Mouse (Mus musculus): Measurements from ENCODE around the gene Rfx7.

Gene Rfx7

GRCm38 (mm10) chr9:72531996-72532380, at the start of gene Rfx7:
Gene Rfx7, plus strand, starts transcription at chr9:72532240.
- peak in 1 of 2 experiments; percentile 61 for DNase-seq (ENCODE audit: low spot score in 2 of 2)

DNA sequence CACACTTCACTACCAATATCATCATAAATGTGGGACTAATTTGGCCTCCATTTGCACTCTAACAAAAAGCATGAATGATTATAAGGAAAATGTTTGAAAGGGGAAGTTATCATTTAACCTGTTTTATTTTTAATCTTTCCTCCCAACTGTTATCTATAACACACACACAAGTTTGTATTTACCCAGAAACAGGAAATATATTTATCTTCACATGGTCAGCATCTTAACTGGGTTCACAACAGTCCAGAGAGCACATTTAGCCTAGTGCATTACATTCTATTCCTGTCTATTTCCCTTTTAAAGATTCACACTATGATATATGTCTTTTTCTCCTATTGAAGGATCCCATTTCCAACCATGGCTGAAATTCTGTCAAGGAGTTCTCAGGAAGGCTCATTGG, 43.5 kb upstream of the Rfx7 start:
- no peak for DNase-seq (ENCODE audit: low spot score in 2 of 2)

DNA sequence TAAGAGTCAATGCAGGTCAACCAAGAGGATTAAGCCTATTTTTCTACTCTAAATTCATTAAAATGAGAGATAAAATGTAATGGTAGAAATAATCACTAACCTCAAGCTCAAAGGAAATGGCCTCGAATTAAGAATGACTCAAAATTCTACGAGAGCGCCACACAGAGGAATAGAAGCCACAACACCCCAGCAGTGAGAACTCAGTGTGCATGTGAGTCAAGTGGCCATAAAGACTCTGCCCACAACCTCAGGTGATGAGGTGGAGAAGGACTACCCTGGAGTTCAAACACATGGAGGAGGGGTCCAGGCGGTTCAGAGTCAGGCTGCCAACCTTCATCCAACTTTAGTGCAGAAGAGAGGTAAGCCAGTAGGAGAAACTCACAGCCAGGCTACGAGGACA, 42.9 kb upstream of the Rfx7 start:
- no peak for DNase-seq (ENCODE audit: low spot score in 2 of 2)

GRCm38 (mm10) chr9:72491559-72492193, 40.4 kb upstream of the Rfx7 start:
- DNase-seq (ENCODE audit: low spot score in 2 of 2) = peak; percentile 86 to 88

DNA sequence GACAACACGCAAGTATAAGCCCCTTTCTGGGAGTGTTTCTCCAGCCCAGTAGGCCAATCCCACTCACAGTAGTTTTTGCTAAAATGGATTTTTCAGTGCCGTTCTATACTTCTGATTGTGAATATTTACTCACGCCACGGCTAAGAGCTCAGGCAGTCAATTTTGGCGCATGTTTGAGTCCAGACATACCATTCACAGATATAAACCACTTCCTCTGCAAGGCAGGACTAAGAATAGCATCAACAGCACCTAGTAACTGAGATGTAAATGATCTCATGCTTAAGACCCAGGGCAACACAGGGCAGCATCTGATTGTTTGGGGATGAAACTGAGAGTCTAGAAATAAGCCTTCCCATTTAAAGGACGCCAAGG, 39.9 kb upstream of the Rfx7 start, which contains the start of gene Tex9:
Tex9 (minus strand) TSS at position 19 of the 372 bp plus-strand sequence.
- no peak for DNase-seq (ENCODE audit: low spot score in 2 of 2)

DNA sequence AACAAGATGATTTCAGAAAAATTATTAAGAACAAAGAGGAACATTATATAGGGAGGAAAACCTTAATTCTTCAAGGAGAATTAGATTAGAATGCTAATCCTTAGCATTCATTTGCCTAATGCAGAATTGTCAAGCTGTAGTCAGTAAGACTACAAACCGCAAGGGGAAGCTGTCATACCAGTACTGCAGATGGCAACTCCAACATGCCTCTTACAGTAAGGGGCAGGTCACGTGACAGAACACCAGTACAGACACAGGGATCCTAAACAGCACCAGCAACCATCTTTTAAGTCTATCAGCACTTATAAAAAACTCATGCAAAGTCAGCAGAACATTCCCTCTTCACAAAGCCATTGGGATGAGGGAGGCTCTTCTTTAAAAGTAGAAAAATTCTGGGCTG, 38.6 kb upstream of the Rfx7 start:
- DNase-seq (ENCODE audit: low spot score in 2 of 2) = peak; percentile 62 to 66

DNA sequence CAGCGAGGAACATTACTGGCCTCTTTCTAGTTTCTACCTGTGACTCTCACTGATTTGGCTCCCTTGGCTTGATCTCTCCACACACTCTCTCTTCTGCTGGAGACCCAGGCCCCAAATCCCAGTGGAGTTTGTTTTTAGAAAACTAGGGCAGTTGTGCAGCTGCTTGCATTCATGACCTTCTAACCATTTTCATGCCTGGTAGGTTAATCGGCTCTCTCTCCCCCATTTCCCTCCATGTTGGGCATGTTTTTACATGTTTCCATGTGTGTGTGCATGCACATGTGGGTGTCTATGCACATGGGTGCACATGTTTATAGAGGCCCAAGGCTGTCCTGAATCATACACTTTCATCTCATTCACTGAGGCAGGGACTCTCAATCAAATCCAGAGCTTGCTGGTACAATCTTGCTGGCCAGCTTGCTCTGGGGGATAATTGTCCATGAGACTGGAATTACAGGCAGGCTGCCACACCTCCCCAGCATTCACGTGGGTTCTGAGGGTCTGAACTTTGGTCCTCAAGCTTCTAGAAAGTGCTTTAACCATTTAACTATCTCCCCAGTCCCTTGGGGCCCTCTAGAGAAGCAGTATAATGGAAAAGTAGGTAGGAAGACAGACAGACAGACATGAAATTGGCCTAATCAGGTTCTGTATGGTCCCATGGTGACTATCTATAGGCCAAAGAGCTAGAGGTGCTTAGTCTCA, 37.9 kb upstream of the Rfx7 start:
- no peak for DNase-seq (ENCODE audit: low spot score in 2 of 2)

DNA sequence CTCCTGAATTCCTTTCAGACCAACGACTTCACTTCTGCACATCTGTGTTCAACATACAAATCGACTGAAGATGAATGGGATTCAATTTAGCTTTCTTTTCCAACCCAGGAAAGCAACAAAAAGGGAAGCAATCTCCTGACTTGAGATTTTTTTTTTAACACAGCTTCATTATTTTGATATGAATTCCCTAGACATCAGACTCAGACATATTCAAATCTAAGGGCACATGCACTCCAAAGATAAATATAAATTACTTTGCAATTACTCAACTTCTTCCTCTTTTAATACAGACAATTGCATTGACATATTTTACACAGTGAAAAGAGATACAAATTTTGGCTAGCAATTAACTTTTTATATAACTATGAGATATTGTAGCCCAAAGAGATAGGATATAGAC, 35.3 kb upstream of the Rfx7 start:
- no peak for DNase-seq (ENCODE audit: low spot score in 2 of 2)

DNA sequence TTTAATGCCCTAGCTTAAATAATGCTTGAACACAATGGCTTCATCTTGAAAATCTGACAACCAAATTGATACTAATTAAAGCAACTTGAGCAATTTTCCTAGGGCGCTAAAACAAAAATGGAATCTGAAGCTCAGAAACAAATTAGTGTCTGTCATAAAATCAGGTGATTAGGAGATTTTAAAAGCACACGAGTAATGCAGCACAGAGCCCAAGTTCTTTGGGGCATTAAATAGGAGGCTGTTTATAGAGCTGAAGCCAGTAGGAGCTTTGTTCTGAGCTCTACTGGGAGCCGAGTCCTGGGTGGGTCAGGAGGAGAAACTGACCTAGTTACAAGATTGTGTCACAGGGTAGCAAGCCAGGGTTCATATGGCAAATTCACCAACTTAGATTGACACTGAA, 34.9 kb upstream of the Rfx7 start:
- DNase-seq (ENCODE audit: low spot score in 2 of 2) = no peak

DNA sequence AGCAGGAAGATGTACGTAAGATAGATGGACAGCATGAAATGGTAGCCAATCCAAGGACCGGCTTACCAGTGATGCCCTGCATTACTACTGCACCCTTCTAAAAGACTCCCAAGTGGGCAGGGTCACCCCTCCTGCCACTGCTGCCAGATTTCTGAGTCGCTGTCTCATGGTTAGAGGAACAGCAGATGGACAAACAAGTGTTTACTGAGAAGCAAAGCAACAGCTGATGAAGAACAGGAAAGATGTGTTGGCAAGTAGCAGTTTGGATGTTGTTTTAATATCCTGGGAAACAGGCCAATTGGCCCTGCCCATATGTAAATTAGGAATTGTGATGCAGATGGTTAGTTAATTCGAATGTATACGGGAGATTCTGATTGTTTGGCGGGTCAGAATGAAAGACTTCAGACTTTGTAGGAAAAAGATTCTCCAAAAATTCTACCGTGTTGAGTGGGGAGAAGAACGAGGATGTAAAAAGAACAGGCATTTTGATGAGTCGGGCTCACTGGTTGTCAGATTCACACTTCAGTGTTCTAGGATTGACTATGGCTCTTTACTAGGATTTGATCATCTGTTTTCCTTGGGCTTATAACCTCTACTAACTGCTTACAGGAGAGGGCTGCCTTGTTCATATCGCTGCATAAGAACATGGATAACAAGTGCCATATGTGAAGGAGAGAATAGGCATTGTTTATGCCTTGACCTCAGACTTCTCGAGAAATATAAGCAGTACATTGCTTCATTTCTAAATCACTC, 19.6 kb upstream of the Rfx7 start:
- DNase-seq (ENCODE audit: low spot score in 2 of 2) = no peak

- DNase-seq (ENCODE audit: low spot score in 2 of 2) = no peak
These were observed 16.7 kb upstream of the Rfx7 start for GRCm38 (mm10) chr9:72515366-72515765.

- no peak for DNase-seq (ENCODE audit: low spot score in 2 of 2)
These were observed 12.8 kb upstream of the Rfx7 start for GRCm38 (mm10) chr9:72519246-72519645.

DNA sequence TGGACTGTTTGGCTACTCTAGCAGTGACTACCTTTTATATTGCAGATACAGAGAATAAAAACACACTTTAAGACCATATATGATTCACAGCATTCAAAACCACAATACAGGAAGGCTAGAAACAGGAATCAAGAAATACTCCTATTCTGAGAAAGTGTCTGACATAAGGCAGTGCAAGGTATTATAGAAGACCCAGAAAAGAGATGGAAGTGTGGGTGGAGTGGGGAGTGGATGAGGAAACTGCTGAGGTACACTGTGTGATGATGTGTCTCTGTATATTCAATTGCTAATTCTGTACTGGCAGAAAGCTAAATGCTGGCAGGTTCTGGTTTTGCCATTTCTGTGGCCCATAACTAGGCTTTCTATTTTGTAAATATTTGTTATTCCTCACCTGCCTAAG, 11.2 kb upstream of the Rfx7 start:
- no peak for DNase-seq (ENCODE audit: low spot score in 2 of 2)

DNA sequence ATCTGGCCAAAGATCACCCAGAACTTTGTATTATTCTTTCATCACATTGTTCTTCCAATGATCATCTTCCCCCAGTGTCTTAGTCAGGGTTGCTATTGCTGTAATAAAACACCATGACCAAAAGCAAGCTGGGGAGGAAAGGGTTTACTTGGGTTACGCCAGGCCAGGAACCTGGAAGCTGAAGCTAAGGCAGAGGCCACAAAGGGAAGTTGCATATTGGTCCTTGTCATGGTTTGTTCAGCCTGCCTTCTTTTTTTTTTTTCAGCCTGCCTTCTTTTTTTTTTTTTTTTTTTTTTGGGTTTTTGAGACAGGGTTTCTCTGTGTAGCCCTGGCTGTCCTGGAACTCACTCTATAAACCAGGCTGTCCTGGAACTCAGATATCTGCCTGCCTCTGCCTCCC, 5.9 kb upstream of the Rfx7 start:
- no peak for DNase-seq (ENCODE audit: low spot score in 2 of 2)

DNA sequence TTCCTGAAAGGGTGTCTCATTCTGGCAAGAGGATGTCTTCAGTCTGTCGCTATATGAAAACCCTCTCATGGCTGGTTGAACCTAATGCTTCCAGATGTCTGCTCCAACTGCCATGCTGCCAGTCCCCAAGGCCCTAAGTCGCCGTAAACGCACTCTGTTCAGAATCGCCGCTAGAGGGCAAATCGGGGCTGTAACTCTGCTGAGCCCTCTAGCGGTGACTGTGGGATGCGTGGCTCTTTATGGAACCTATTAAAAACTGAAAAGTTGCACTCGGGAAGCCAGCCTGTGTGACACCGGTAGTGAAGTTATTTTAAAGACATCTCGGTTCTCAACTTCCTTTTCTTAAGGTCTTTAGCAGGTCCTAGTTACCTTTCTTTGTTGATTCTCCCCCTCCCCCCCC, 1.8 kb upstream of the Rfx7 start:
- DNase-seq (ENCODE audit: low spot score in 2 of 2) = peak; percentile 85 to 95

DNA sequence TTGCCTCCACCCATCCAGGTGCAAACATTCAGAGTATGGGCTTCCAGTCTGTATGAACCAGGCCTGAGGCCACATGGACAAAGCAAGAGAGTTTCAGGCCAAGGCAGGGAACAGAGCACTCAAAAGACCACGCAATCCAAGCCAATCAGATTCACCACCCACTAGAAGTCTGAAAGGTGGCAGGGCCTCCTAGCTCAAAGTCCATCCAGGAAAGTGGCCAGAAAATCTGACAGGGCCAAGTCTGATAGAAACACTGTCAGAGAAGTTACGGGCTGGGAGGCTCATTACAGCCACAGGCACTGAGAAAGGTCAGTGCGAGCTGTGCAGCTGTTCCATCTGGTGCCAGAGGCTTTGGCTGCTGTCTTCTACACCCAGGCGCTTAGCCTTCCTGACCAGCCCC, 1.2 kb upstream of the Rfx7 start:
- DNase-seq (ENCODE audit: low spot score in 2 of 2) = peak; percentile 5 to 12

DNA sequence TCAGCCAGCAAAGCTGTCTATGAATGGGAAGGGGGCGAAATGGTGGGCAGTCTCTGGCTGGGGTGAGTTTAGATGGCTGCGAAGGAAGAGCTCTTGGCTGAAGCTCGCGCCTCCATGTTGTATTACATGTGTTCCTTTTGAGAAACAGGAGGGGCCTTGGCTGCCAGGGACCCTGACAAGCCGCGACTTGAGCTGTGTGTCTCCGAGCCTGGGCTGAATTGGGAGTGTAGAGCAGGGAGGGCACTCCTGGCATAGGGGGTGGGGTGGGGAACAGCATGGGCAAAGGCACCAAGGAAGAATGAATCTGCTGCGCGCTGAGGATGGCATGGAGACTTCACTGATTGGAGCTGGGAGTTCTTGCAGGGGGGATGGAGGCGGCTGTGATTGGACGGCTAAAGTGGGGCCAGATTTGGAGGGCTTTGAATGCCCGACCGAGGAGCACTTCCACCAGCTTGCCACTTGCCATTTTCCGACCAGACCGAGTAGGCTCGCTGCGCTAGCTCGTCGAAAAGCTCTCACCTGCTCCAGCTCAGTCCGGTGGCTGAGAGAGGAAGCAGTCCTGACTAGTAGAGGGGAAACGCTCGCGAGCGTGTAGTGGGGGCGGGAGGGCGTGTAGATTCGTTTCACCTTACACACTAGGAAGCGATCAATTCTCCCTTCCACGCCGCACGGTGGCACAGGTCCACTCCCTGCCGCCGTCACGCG, 597 bp upstream of the Rfx7 start:
- peak; percentile 69 to 70 for DNase-seq (ENCODE audit: low spot score in 2 of 2)

DNA sequence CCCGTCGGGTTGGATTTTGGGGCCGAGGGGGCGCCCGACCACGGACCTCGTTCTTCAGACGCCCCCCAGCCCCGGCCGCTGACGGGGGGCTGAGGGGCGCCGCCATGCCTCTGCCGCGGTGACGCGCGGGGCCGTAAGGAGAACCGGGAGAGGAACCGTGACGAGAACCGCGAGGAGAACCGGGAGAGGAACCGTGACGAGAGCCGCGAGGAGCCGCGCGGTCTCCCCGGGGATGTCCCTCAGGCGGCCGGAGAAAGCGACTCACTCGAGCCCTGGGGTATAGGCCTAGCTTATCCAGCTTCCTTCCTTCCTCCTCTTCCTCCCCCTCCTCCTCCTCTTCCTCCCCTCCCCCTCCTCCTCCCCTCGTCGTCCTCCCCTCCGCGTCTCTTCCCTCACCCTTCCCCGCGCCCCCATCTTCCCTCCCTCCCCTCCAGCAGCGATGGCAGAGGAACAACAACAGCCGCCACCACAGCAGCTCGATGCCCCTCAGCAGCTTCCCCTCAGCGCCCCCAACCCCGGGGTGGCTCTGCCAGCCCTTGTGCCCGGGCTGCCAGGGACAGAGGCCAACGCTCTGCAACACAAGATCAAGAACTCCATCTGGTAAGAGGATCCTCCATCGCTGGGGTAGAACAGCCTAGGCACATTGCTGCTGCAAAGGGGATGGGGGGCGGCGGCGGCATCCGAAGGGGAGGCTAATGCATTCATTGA, 495 bp downstream of the Rfx7 start:
- DNase-seq (ENCODE audit: low spot score in 2 of 2) = peak; percentile 60 to 68

GRCm38 (mm10) chr9:72533089-72533415, 1.0 kb downstream of the Rfx7 start:
- no peak for DNase-seq (ENCODE audit: low spot score in 2 of 2)

DNA sequence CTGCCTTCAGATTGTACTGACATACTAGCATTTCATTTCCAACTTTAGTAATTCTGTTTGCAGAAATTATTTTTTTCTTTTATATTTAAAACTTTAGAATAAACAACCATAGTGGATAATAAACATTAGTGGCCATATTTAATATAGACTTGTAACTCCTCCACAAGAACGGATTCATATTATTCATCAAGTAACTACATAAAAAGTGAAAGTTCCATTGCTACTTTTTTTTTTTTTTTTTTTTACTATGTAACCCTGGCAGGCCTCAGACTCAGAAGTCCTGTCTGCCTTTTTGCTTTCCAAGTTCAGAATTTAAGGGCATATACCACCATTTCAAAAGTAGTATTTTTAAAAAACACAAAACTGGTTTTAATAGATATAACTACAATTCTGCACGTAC, 2.9 kb downstream of the Rfx7 start:
- no peak for DNase-seq (ENCODE audit: low spot score in 2 of 2)

GRCm38 (mm10) chr9:72535394-72535793, 3.4 kb downstream of the Rfx7 start:
- DNase-seq (ENCODE audit: low spot score in 2 of 2) = no peak

- DNase-seq (ENCODE audit: low spot score in 2 of 2) = no peak
These were observed 5.0 kb downstream of the Rfx7 start for GRCm38 (mm10) chr9:72537086-72537485.

Data from thymus, postnatal 10 days (tissue).